ENCODE assay signal across 8 mouse cellular contexts in the genomic region with DNA sequence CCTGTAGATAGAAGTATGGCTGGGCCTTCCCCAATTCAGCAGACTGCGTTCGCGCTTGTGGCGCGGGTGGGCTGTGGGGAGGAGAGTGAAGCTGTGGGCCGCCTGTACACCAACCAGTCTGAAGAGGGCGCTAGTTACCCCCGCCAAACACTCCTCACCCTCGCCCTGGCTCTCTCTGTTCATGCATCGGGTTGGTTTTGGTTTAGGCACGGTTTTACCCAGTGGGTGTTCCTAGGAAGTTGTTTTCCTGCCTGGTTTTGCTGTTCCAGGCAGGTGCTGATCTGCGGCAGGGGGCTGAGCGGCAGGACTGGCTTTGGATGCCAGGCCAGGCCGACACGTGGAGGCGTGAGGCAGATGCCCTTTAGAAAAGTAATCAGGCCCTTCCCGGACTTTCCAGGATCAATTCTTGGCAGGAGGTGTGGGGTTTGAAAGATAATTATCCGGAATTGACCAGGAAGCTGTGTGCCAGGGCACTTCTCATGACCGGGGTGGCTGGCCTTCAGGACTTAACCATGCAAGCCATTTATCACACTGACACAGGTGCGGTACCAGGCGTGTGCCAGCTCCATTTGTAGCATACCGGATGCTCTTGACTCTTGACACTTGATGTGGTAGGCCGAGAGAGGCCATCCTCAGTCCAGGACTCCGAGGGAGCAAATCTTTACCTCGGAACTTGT. TPM values are rescaled to one million over a fixed set of nuclear protein-coding genes. Genes with fewer than 3 reads are reported as not detected.
DNase-seq lines count a peak whose midpoint lies in the region; ATAC-seq and TF ChIP-seq lines count a peak whose summit lies in the region.

No protein-coding gene starts in this region.

- no peaks in the 10 kb centered on the region for H3K36me3 ChIP-seq in forebrain, embryonic 10.5 days (replicated peaks)
- no peaks in the 10 kb centered on the region for H3K36me3 ChIP-seq in intestine, embryonic 15.5 days

- H3K27me3 ChIP-seq in cerebellum, adult 2 months (ENCODE audit: control insufficient read depth, insufficient read depth, low read length) = no peaks in the 10 kb centered on the region
- H3K27me3 ChIP-seq in forebrain, embryonic 10.5 days (ENCODE audit: poor library complexity, severe bottlenecking) = peaks cover 40% of the 10 kb centered on the region
- no peaks in the 10 kb centered on the region for H3K27me3 ChIP-seq in intestine, embryonic 15.5 days (replicated peaks)

- TF ChIP-seq POLR2A in cerebellum, adult 2 months (IDR thresholded peaks at IDR 0.05; ENCODE audit: borderline replicate concordance, insufficient read depth, low read length) = no peak

- H3K4me1 ChIP-seq in cerebellum, adult 2 months (ENCODE audit: control insufficient read depth, insufficient read depth, low read length) = peaks cover 3% of the 10 kb centered on the region
- peaks cover 28% of the 10 kb centered on the region for H3K4me1 ChIP-seq in forebrain, embryonic 10.5 days
- H3K4me1 ChIP-seq in intestine, embryonic 15.5 days (replicated peaks) = peaks cover 30% of the 10 kb centered on the region

- ATAC-seq in intestine, embryonic 15.5 days = peak; percentile 18

- peak overlapping the region; percentile 67 for H3K4me3 ChIP-seq in cerebellum, adult 2 months (replicated peaks; ENCODE audit: insufficient read depth, low read depth, low read length)
- peak overlapping the region; percentile 73 for H3K4me3 ChIP-seq in forebrain, embryonic 10.5 days
- peak overlapping the region; percentile 58 for H3K4me3 ChIP-seq in intestine, embryonic 15.5 days (replicated peaks)

- no peaks in the 10 kb centered on the region for H3K9me3 ChIP-seq in forebrain, embryonic 10.5 days
- H3K9me3 ChIP-seq in intestine, embryonic 15.5 days = no peaks in the 10 kb centered on the region

- H3K27ac ChIP-seq in cerebellum, adult 2 months (ENCODE audit: insufficient read depth, low read length) = no peak overlapping the region
- peak overlapping the region; percentile 86 for H3K27ac ChIP-seq in forebrain, embryonic 10.5 days
- H3K27ac ChIP-seq in intestine, embryonic 15.5 days = peak overlapping the region; percentile 69

- WGBS in cerebellum, adult 2 months = 37% methylated on average over 25 of the region's 25 CpGs
- 24% methylated on average over 25 of the region's 25 CpGs for WGBS in forebrain, embryonic 10.5 days
- 35% methylated on average over 25 of the region's 25 CpGs for WGBS in intestine, embryonic 15.5 days

- peak overlapping the region; percentile 96 for H3K4me2 ChIP-seq in intestine, embryonic 15.5 days (replicated peaks)

- H3K9ac ChIP-seq in intestine, embryonic 15.5 days = peak overlapping the region; percentile 60

- peak; percentile 58; the same call in 1 of the 2 replicates for TF ChIP-seq CTCF in cerebellum, adult 2 months (IDR thresholded peaks at IDR 0.05; ENCODE audit: borderline replicate concordance, insufficient read depth, low read depth, low read length)

- peak in 1 of 2 experiments; percentile 35 for DNase-seq in cerebellum, adult 2 months
- DNase-seq in cerebellum, adult 11 months = no peak
- peak; percentile 82 for DNase-seq in T-cell, adult 2 months (ENCODE audit: low spot score)
- DNase-seq in forebrain, embryonic 10.5 days (ENCODE audit: extremely low spot score, low spot score) = peak; percentile 53
- DNase-seq in lung, postnatal 14 days = peak; percentile 68
- DNase-seq in retina, postnatal 1 day = peak; percentile 73
- DNase-seq in gastrocnemius, adult 8-10 months (ENCODE audit: low spot score in 2 of 2) = no peak

RNA-seq across cellular contexts. Expression of a gene that starts 8.8 kb away (rescaled TPM):
- polyA plus RNA-seq in cerebellum, adult 2 months (2012; rRNA removed) = 6.1 and 7.8 TPM in 2 replicates
- polyA plus RNA-seq in forebrain, embryonic 10.5 days (2016; fragmentation: Nextera tagmentation; extraction: Ambion mirVana) = 4.5 and 6.7 TPM in 2 replicates
- 18.4 and 22.7 TPM in 2 replicates for polyA plus RNA-seq in intestine, embryonic 15.5 days (2015; fragmentation: Nextera tagmentation; extraction: Ambion mirVana)
- 1 to 10 TPM; 2.4 to 4.6 (median 3.0) TPM for total RNA-seq in gastrocnemius, adult 8-10 months (2022)

RNA-seq across cellular contexts. Expression of a gene that starts 18.2 kb away (rescaled TPM):
- 2.7 and 3.7 TPM in 2 replicates for polyA plus RNA-seq in cerebellum, adult 2 months (2012; rRNA removed)
- polyA plus RNA-seq in forebrain, embryonic 10.5 days (2016; fragmentation: Nextera tagmentation; extraction: Ambion mirVana) = 3.5 and 4.3 TPM in 2 replicates
- 1.1 and 1.3 TPM in 2 replicates for polyA plus RNA-seq in intestine, embryonic 15.5 days (2015; fragmentation: Nextera tagmentation; extraction: Ambion mirVana)
- 1 to 10 TPM; 1.8 to 8.3 (median 4.9) TPM for total RNA-seq in gastrocnemius, adult 8-10 months (2022)

Comparison
In these comparisons a context has a peak if more than half of its experiments do, and no peak if none do; other contexts are left out.
1. DNase-seq: peak in T-cell, adult 2 months (single experiment), forebrain, embryonic 10.5 days (single experiment), lung, postnatal 14 days (single experiment) and retina, postnatal 1 day (single experiment); none in cerebellum, adult 11 months (single experiment) and gastrocnemius, adult 8-10 months (0 of 2).
2. Peak in every context shown above with its lines, with median percentiles within 50 percentile points of each other: H3K4me3 ChIP-seq.